Mouse (Mus musculus) spleen, adult 2 months (tissue): ENCODE results near the gene Miox. TPM values are rescaled to one million over a fixed set of nuclear protein-coding genes. Genes with fewer than 3 reads are reported as not detected.
A peak's percentile ranks its signal among the peaks of the same experiment; 100 is the strongest.

ENCODE experiments used
- DNase-seq, 2 experiments: peaks; one replicate each; pipeline versions ENCODE4 v3.0.0 to v3.0.0-alpha.2; 2012 to 2021; ENCODE audit warnings: low spot score in 2 of 2, low read depth in 1 of 2
- H3K27ac ChIP-seq: fragments of 200-500 bp; 2 replicates; pipeline ENCODE4 v1.5.1; 2012; ENCODE audit warnings: low read length, inconsistent platforms; ENCODE audit not compliant: insufficient read depth
- H3K27me3 ChIP-seq: fragments of 200-500 bp; 2 replicates; pipeline ENCODE4 v1.6.1; 2012; ENCODE audit warnings: mild to moderate bottlenecking, moderate library complexity, low read length, inconsistent platforms; ENCODE audit not compliant: control insufficient read depth, insufficient read depth
- H3K36me3 ChIP-seq: fragments of 200-500 bp; 2 replicates; pipeline ENCODE4 v1.6.1; 2012; ENCODE audit warnings: mild to moderate bottlenecking, low read length, inconsistent platforms; ENCODE audit not compliant: control insufficient read depth, insufficient read depth
- H3K4me1 ChIP-seq: fragments of 200-500 bp; 2 replicates; pipeline ENCODE4 v1.6.1; 2011; ENCODE audit warnings: inconsistent platforms; ENCODE audit not compliant: control insufficient read depth, insufficient read depth, insufficient read length
- H3K4me3 ChIP-seq: fragments of 200-500 bp; 2 replicates; pipeline ENCODE4 v1.5.1; 2011; ENCODE audit warnings: mild to moderate bottlenecking, inconsistent platforms; ENCODE audit not compliant: insufficient read depth, insufficient read length; ENCODE audit errors: extremely low read depth
- CTCF ChIP-seq: fragments of 200-500 bp; IDR thresholded peaks from 2 replicates; pipeline ENCODE4 v1.5.1; 2011; ENCODE audit warnings: mild to moderate bottlenecking, inconsistent platforms; ENCODE audit not compliant: insufficient read depth, insufficient read length, insufficient replicate concordance; ENCODE audit errors: extremely low read depth
- POLR2A ChIP-seq: fragments of 200-500 bp; IDR thresholded peaks from 2 replicates; pipeline ENCODE4 v1.6.1; 2011; ENCODE audit warnings: low read depth, low read length, inconsistent platforms
- WGBS: fragments of 180-500 bp; shearing (Covaris S2); methylation state at CpG from one replicate; pipeline ENCODE4 v1.1.7; 2018; 5-methylcytosine and 5-hydroxymethylcytosine counted together
- polyA plus RNA-seq: library from polyadenylated mRNA; depleted of rRNA; stranded (reverse); fragments of >200 nt; gene quantifications from 2 replicates; pipeline ENCODE4 v1.2.3, GENCODE M21; 2012

Miox gene
- polyA plus RNA-seq, 1 experiment, result 1.4 TPM

- H3K4me1 ChIP-seq, result peaks cover 35% of the 10 kb centered on the region
- no peaks in the 10 kb centered on the region for H3K27me3 ChIP-seq
- no peak overlapping the region for H3K4me3 ChIP-seq
- WGBS, result 93% methylated on average over 1 of the region's 1 CpGs
- DNase-seq, result no peak
- no peak overlapping the region for H3K27ac ChIP-seq
- peaks cover 38% of the 10 kb centered on the region for H3K36me3 ChIP-seq
- TF ChIP-seq POLR2A, result no peak
These were observed 28.2 kb upstream of the Miox start for GRCm38 (mm10) chr15:89305966-89306365.

- DNase-seq, result no peak
These were observed 26.7 kb upstream of the Miox start for GRCm38 (mm10) chr15:89307461-89307860.

GRCm38 (mm10) chr15:89308406-89309139 lies 25.6 kb upstream of the Miox start:
- TF ChIP-seq POLR2A, result no peak

More at GRCm38 (mm10) chr15:89307461-89307860, 26.7 kb upstream of the Miox start:
- WGBS, result 72% methylated on average over 13 of the region's 13 CpGs
- peaks cover 26% of the 10 kb centered on the region for H3K36me3 ChIP-seq
- TF ChIP-seq CTCF (no peak), POLR2A (no peak)
- no peak overlapping the region for H3K4me3 ChIP-seq
- no peaks in the 10 kb centered on the region for H3K27me3 ChIP-seq
- H3K27ac ChIP-seq, result peak overlapping the region; percentile 21; the same call in 1 of the 2 replicates
- H3K4me1 ChIP-seq, result peaks cover 42% of the 10 kb centered on the region

GRCm38 (mm10) chr15:89309962-89310498 lies 24.2 kb upstream of the Miox start:
- no peaks in the 10 kb centered on the region for H3K27me3 ChIP-seq
- peak overlapping the region; percentile 68 for H3K27ac ChIP-seq
- peaks cover 52% of the 10 kb centered on the region for H3K4me1 ChIP-seq
- H3K4me3 ChIP-seq, result no peak overlapping the region; the same call in 1 of the 2 replicates
- 2% methylated on average over 6 of the region's 6 CpGs for WGBS
- DNase-seq, result peak; percentile 56 to 63
- H3K36me3 ChIP-seq, result peaks cover 9% of the 10 kb centered on the region
- TF ChIP-seq CTCF (no peak), POLR2A (no peak)

More at GRCm38 (mm10) chr15:89308406-89309139, 25.6 kb upstream of the Miox start:
- Histone ChIP-seq H3K27ac (peak overlapping the region; percentile 68), H3K27me3 (no peaks in the 10 kb centered on the region), H3K4me1 (peaks cover 45% of the 10 kb centered on the region), H3K4me3 (no peak overlapping the region), H3K36me3 (peaks cover 17% of the 10 kb centered on the region)
- DNase-seq, result no peak
- 55% methylated on average over 7 of the region's 7 CpGs for WGBS

GRCm38 (mm10) chr15:89313359-89313758 lies 20.8 kb upstream of the Miox start:
- no peak for DNase-seq

GRCm38 (mm10) chr15:89314107-89314506 lies 20.1 kb upstream of the Miox start:
- Histone ChIP-seq H3K4me1 (peaks cover 38% of the 10 kb centered on the region; the same call in 1 of the 2 replicates), H3K4me3 (peak overlapping the region; percentile 97), H3K27ac (no peak overlapping the region), H3K27me3 (no peaks in the 10 kb centered on the region), H3K36me3 (no peaks in the 10 kb centered on the region)
- DNase-seq, result no peak
- 35% methylated on average over 3 of the region's 3 CpGs for whole genome bisulfite sequencing
- no peak for TF ChIP-seq CTCF
- no peak for TF ChIP-seq POLR2A

More at GRCm38 (mm10) chr15:89313359-89313758, 20.8 kb upstream of the Miox start:
- 69% methylated on average over 4 of the region's 4 CpGs for WGBS
- TF ChIP-seq CTCF (no peak), POLR2A (no peak)
- H3K4me1 ChIP-seq, result peaks cover 45% of the 10 kb centered on the region
- H3K36me3 ChIP-seq, result no peaks in the 10 kb centered on the region
- H3K27me3 ChIP-seq, result no peaks in the 10 kb centered on the region
- H3K27ac ChIP-seq, result no peak overlapping the region
- H3K4me3 ChIP-seq, result no peak overlapping the region; the same call in 1 of the 2 replicates
